Mouse (Mus musculus) retina, embryonic 14.5 days (tissue): ENCODE measurements around the gene Gm9918.

Source experiments
- DNase-seq: peaks from one replicate; pipeline ENCODE4 v3.0.0-alpha.2; 2015; ENCODE audit warnings: low spot score

Gm9918 gene

GRCm38 (mm10) chr15:102279092-102279782 lies 8.9 kb downstream of the Gm9918 start, which contains the start of gene Mfsd5:
Gene Mfsd5 (plus strand): TSS chr15:102279454.
- peak; percentile 94 for DNase-seq

DNA sequence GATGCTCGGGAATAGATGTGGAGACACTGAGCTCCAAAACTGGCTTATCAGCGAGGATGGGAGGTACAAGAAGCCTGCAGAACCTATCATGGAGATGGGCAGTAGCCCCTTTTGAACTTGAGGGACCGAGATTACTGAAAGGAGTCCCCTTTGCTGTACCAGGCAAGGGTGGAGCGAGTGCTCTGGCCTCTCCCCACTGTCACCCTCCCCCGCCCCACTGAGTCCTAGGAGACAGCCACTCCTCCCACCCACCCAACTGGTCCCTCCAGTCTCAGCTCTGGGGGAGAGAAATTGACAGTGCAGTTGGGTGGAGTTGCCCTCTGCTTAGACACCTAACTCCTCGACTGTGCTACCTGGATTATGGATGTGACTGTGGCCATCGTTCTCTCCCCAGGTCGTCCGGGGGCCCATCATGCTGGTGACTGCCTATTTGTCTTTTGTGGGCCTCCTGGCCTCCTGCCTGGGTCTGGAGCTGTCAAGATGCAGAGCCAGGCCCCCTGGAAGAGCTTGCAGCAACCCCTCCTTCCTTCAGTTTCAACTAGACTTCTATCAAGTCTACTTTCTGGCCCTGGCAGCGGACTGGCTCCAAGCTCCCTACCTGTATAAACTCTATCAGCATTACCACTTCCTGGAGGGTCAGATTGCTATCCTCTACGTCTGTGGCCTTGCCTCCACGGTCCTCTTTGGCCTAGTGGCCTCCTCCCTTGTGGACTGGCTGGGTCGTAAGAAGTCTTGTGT lies 9.6 kb downstream of the Gm9918 start:
- DNase-seq = no peak

GRCm38 (mm10) chr15:102280623-102281022 lies 10.3 kb downstream of the Gm9918 start:
- DNase-seq = no peak

DNA sequence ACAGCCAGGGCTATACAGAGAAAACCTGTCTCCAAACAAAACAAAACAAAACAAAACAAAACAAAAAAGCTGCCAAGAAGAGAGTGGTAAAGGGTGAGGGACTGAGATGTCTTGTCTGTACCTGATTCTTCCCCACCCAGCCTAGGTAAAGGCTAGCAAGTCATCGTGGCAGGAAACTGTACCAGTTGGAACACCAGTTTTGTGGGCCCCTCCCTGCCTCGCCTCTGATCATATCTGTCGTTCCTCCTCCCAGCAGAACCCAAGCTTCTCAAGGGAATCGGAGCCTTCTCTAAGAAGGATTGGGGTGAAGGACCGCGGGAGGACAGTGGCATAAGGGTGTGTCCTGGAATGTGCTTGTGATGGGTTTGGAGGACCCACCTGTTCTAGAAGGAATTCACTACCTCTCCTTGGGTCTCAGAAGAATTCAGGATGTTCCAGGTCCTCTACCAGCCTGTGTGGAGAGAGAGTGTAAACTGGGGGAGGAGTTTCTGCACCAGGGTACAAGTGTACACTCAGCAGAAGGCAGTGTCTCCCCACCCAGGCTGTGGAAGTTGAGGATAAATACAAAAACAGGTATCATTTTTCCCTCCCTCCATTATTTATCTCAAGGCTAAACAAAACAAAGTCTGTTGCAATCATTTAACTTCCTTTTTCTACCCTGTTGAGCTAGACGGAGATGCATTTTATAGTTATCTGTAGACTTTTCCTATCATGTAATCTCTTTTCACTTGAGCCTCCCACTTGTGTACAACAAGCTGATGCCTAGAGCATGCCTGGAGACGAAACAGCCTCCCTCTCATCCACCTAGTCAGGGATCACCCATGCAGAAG lies 12.3 kb downstream of the Gm9918 start:
- no peak for DNase-seq

- no peak for DNase-seq
These were observed 13.3 kb downstream of the Gm9918 start for GRCm38 (mm10) chr15:102283648-102284047.

DNA sequence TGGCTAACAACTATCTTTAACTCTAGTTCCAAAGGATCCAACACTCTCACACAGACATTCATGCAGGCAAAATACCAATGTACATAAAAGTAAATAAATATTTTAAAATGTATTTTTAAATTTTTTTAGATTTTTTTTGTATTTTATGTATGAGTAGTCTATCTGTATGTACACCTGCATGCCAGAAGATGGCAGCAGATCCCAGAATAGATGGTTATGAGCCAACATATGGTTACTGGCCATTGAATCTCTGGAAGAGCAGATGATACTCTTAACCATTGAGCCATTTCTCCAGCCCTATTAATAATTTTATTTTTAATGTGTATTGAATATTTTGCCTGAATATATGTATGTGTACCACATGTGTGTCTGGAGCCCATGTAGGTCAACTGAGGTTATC lies 17.0 kb downstream of the Gm9918 start:
- DNase-seq = peak; percentile 62

DNA sequence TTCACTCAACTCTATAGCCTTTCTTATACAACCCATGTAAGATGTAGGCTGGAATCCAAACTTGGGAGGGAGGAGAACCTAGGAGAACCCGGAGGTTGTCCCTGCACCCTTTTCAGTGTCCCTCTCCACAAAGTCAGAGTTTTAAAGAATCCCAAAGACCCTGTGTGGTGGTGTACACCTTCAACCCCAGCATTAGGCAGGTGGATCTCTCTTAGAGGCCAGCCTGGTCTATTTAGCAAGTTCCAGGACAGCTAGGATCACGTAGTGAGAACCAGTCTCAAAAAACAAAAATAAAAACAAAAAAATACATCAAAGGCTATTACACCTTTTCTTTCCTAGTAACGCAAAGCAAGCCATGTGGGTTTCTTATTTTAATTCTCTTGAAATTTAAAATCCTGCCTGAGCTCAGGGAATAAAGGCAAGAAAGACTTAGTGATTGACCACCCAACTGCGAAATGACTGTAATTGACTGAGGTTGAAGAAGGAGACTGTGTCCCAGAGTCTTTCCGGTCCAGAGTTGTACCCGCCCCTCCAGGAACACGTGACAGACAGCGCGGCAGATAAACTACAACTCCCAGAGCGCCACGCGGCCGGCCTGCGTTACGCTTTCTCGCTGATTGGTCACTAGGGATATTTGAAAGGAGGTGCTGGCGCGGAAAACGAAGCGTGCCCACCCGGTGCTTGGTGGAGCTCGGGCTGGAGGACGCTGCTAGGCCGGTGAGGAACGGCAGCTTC lies 25.4 kb downstream of the Gm9918 start, which contains the start of gene Espl1:
Espl1 (plus strand) TSS at position 634 of the 735 bp plus-strand sequence.
- DNase-seq = peak; percentile 98

GRCm38 (mm10) chr15:102296368-102297006 lies 26.1 kb downstream of the Gm9918 start:
- DNase-seq = no peak

GRCm38 (mm10) chr15:102302542-102302941 lies 32.2 kb downstream of the Gm9918 start:
- no peak for DNase-seq

DNA sequence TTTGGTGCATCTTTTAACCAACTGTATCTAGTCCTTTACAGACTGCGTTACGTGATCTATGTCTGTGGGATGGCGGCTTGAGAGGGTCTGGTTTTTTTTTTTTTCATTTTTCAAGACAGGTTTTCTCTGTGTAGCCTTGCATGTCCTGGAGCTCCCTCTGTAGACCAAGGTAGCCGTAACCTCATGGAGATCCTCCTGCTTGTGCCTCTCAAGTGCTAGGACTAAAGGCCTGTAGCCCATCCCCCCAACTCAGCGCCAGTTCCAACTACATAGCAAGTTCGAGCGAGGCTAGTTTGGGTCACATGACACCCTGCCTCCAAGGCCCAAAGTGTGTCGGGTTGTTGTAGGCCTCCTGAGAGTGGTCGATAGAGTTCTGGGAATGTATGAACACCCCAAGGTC lies 38.4 kb downstream of the Gm9918 start:
- DNase-seq = no peak

- no peak for DNase-seq
These were observed 39.9 kb downstream of the Gm9918 start for GRCm38 (mm10) chr15:102310074-102310845.

GRCm38 (mm10) chr15:102311489-102311888 lies 41.1 kb downstream of the Gm9918 start:
- DNase-seq = no peak

- DNase-seq = no peak
These were observed 44.9 kb downstream of the Gm9918 start for GRCm38 (mm10) chr15:102315292-102315691.

DNA sequence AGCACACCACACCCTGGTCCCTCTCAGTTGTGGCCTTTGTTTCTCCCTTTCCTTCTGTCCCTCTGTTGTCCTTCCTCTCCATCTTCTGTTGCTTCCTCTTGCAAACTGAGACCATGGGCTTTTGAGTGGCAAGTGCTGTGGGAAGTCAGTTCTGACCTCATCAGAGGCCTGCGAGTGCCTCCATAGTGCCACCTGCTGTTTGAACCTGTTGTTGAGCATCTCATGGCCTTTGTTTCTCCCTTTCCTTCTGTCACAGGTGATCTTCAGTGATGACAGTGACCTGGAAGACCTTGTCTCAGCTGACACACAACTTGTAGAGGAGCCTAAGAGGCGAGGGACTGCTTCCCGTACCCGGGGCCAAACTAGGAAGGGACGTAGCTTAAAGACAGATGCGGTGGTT lies 45.9 kb downstream of the Gm9918 start:
- peak; percentile 76 for DNase-seq
